Mouse (Mus musculus): ENCODE results near the gene Slc4a10. TPM values are rescaled to one million over a fixed set of nuclear protein-coding genes. Genes with fewer than 3 reads are reported as not detected.

Slc4a10 gene
- total RNA-seq, 1 experiment from 2014 or later, result not detected

GRCm38 (mm10) chr2:62334397-62335243 lies 288.4 kb downstream of the Slc4a10 start:
- ATAC-seq (replicated peaks in 1 of 2; ENCODE audit: insufficient read depth in 1 of 2, low FRiP score in 2 of 2, low TSS enrichment in 1 of 2, low read depth in 1 of 2, poor library complexity in 2 of 2, severe bottlenecking in 2 of 2), result no peak

GRCm38 (mm10) chr2:62337086-62337485 lies 290.8 kb downstream of the Slc4a10 start:
- ATAC-seq (replicated peaks in 1 of 2; ENCODE audit: insufficient read depth in 1 of 2, low FRiP score in 2 of 2, low TSS enrichment in 1 of 2, low read depth in 1 of 2, poor library complexity in 2 of 2, severe bottlenecking in 2 of 2), result no peak

GRCm38 (mm10) chr2:62339222-62339944 lies 293.1 kb downstream of the Slc4a10 start:
- no peak for ATAC-seq (replicated peaks in 1 of 2; ENCODE audit: insufficient read depth in 1 of 2, low FRiP score in 2 of 2, low TSS enrichment in 1 of 2, low read depth in 1 of 2, poor library complexity in 2 of 2, severe bottlenecking in 2 of 2)

GRCm38 (mm10) chr2:62341061-62341733 lies 294.9 kb downstream of the Slc4a10 start:
- ATAC-seq (replicated peaks in 1 of 2; ENCODE audit: insufficient read depth in 1 of 2, low FRiP score in 2 of 2, low TSS enrichment in 1 of 2, low read depth in 1 of 2, poor library complexity in 2 of 2, severe bottlenecking in 2 of 2), result no peak

- no peak for ATAC-seq (replicated peaks in 1 of 2; ENCODE audit: insufficient read depth in 1 of 2, low FRiP score in 2 of 2, low TSS enrichment in 1 of 2, low read depth in 1 of 2, poor library complexity in 2 of 2, severe bottlenecking in 2 of 2)
These were observed 295.5 kb downstream of the Slc4a10 start for GRCm38 (mm10) chr2:62341734-62342128.

- ATAC-seq (replicated peaks in 1 of 2; ENCODE audit: insufficient read depth in 1 of 2, low FRiP score in 2 of 2, low TSS enrichment in 1 of 2, low read depth in 1 of 2, poor library complexity in 2 of 2, severe bottlenecking in 2 of 2), result no peak
These were observed 298.1 kb downstream of the Slc4a10 start for GRCm38 (mm10) chr2:62344367-62344766.

GRCm38 (mm10) chr2:62346771-62347170 lies 300.5 kb downstream of the Slc4a10 start:
- ATAC-seq (replicated peaks in 1 of 2; ENCODE audit: insufficient read depth in 1 of 2, low FRiP score in 2 of 2, low TSS enrichment in 1 of 2, low read depth in 1 of 2, poor library complexity in 2 of 2, severe bottlenecking in 2 of 2), result no peak; a peak in 1 of 4 replicates

GRCm38 (mm10) chr2:62347762-62348161 lies 301.5 kb downstream of the Slc4a10 start:
- ATAC-seq (replicated peaks in 1 of 2; ENCODE audit: insufficient read depth in 1 of 2, low FRiP score in 2 of 2, low TSS enrichment in 1 of 2, low read depth in 1 of 2, poor library complexity in 2 of 2, severe bottlenecking in 2 of 2), result no peak

- no peak for ATAC-seq (replicated peaks in 1 of 2; ENCODE audit: insufficient read depth in 1 of 2, low FRiP score in 2 of 2, low TSS enrichment in 1 of 2, low read depth in 1 of 2, poor library complexity in 2 of 2, severe bottlenecking in 2 of 2)
These were observed 305.8 kb downstream of the Slc4a10 start for GRCm38 (mm10) chr2:62352035-62352434.

GRCm38 (mm10) chr2:62355766-62356165 lies 309.5 kb downstream of the Slc4a10 start:
- ATAC-seq (replicated peaks in 1 of 2; ENCODE audit: insufficient read depth in 1 of 2, low FRiP score in 2 of 2, low TSS enrichment in 1 of 2, low read depth in 1 of 2, poor library complexity in 2 of 2, severe bottlenecking in 2 of 2), result no peak

- no peak for ATAC-seq (replicated peaks in 1 of 2; ENCODE audit: insufficient read depth in 1 of 2, low FRiP score in 2 of 2, low TSS enrichment in 1 of 2, low read depth in 1 of 2, poor library complexity in 2 of 2, severe bottlenecking in 2 of 2)
These were observed 310.3 kb downstream of the Slc4a10 start for GRCm38 (mm10) chr2:62356606-62357005.

- ATAC-seq (replicated peaks in 1 of 2; ENCODE audit: insufficient read depth in 1 of 2, low FRiP score in 2 of 2, low TSS enrichment in 1 of 2, low read depth in 1 of 2, poor library complexity in 2 of 2, severe bottlenecking in 2 of 2), result no peak
These were observed 311.0 kb downstream of the Slc4a10 start for GRCm38 (mm10) chr2:62357259-62357658.

- ATAC-seq (replicated peaks in 1 of 2; ENCODE audit: insufficient read depth in 1 of 2, low FRiP score in 2 of 2, low TSS enrichment in 1 of 2, low read depth in 1 of 2, poor library complexity in 2 of 2, severe bottlenecking in 2 of 2), result no peak
These were observed 314.6 kb downstream of the Slc4a10 start for GRCm38 (mm10) chr2:62360872-62361271.

- no peak for ATAC-seq (replicated peaks in 1 of 2; ENCODE audit: insufficient read depth in 1 of 2, low FRiP score in 2 of 2, low TSS enrichment in 1 of 2, low read depth in 1 of 2, poor library complexity in 2 of 2, severe bottlenecking in 2 of 2)
These were observed 315.3 kb downstream of the Slc4a10 start for GRCm38 (mm10) chr2:62361514-62361913.

- ATAC-seq (replicated peaks in 1 of 2; ENCODE audit: insufficient read depth in 1 of 2, low FRiP score in 2 of 2, low TSS enrichment in 1 of 2, low read depth in 1 of 2, poor library complexity in 2 of 2, severe bottlenecking in 2 of 2), result no peak
These were observed 315.9 kb downstream of the Slc4a10 start for GRCm38 (mm10) chr2:62362211-62362610.

GRCm38 (mm10) chr2:62363606-62364005 lies 317.3 kb downstream of the Slc4a10 start:
- ATAC-seq (replicated peaks in 1 of 2; ENCODE audit: insufficient read depth in 1 of 2, low FRiP score in 2 of 2, low TSS enrichment in 1 of 2, low read depth in 1 of 2, poor library complexity in 2 of 2, severe bottlenecking in 2 of 2), result no peak

- ATAC-seq (replicated peaks in 1 of 2; ENCODE audit: insufficient read depth in 1 of 2, low FRiP score in 2 of 2, low TSS enrichment in 1 of 2, low read depth in 1 of 2, poor library complexity in 2 of 2, severe bottlenecking in 2 of 2), result no peak
These were observed 322.2 kb downstream of the Slc4a10 start for GRCm38 (mm10) chr2:62368349-62369053.
